Mouse (Mus musculus) heart, postnatal 4 days (tissue): Measurements from ENCODE around the gene Cdk15. TPM values are rescaled to one million over a fixed set of nuclear protein-coding genes. Genes with fewer than 3 reads are reported as not detected.
A peak's percentile ranks its signal among the peaks of the same experiment; 100 is the strongest.

Experiments used
- DNase-seq: peaks from one replicate; pipeline ENCODE4 v3.0.0; 2021
- total RNA-seq, 2 experiments: library from RNA; stranded (reverse); gene quantifications; 2 replicates each; pipeline ENCODE4 v1.2.3; 2021

The Cdk15 gene
- total RNA-seq, 2 experiments from 2014 or later: not detected

GRCm38 (mm10) chr1:59380926-59381325 is 124.2 kb downstream of the Cdk15 start:
- DNase-seq: peak; percentile 38

- DNase-seq: no peak
Observed at GRCm38 (mm10) chr1:59381483-59381882, 124.8 kb downstream of the Cdk15 start.

- no peak for DNase-seq
Observed at GRCm38 (mm10) chr1:59382516-59382915, 125.8 kb downstream of the Cdk15 start.

GRCm38 (mm10) chr1:59383049-59383610 is 126.4 kb downstream of the Cdk15 start:
- no peak for DNase-seq

- DNase-seq: no peak
Observed at GRCm38 (mm10) chr1:59384400-59384799, 127.7 kb downstream of the Cdk15 start.

GRCm38 (mm10) chr1:59385641-59386040 is 128.9 kb downstream of the Cdk15 start:
- DNase-seq: no peak

- DNase-seq: no peak
Observed at GRCm38 (mm10) chr1:59387542-59388314, 131.0 kb downstream of the Cdk15 start.

- no peak for DNase-seq
Observed at GRCm38 (mm10) chr1:59389181-59389580, 132.5 kb downstream of the Cdk15 start.

GRCm38 (mm10) chr1:59391736-59392135 is 135.0 kb downstream of the Cdk15 start:
- DNase-seq: peak; percentile 29

GRCm38 (mm10) chr1:59394072-59394471 is 137.4 kb downstream of the Cdk15 start:
- no peak for DNase-seq

GRCm38 (mm10) chr1:59394616-59395015 is 137.9 kb downstream of the Cdk15 start:
- DNase-seq: no peak

- no peak for DNase-seq
Observed at GRCm38 (mm10) chr1:59395992-59396391, 139.3 kb downstream of the Cdk15 start.

GRCm38 (mm10) chr1:59399554-59400325 is 143.0 kb downstream of the Cdk15 start:
- DNase-seq: no peak

- no peak for DNase-seq
Observed at GRCm38 (mm10) chr1:59401253-59401652, 144.5 kb downstream of the Cdk15 start.

Other genes starting within 250 kb of the Cdk15 start
- gene C2cd6, start 162.0 kb upstream of the Cdk15 start, total RNA-seq: not detected
- gene Tmem237, start 136.5 kb upstream of the Cdk15 start, total RNA-seq: 1 to 10 TPM; 5.2 to 7.3 TPM
- gene Mpp4, start 93.5 kb upstream of the Cdk15 start, total RNA-seq: under 1 TPM; 0.16 to 0.17 TPM
- 10 to 100 TPM; 12.8 to 13.5 TPM for gene Als2, start 19.7 kb upstream of the Cdk15 start, total RNA-seq
- gene Fzd7, start 225.5 kb downstream of the Cdk15 start, total RNA-seq: 1 to 10 TPM; 7.2 to 7.4 TPM